Mouse (Mus musculus): ENCODE results near the gene Ccdc77. TPM values are rescaled to one million over a fixed set of nuclear protein-coding genes. Genes with fewer than 3 reads are reported as not detected.

Gene Ccdc77
- polyA plus RNA-seq, 1 experiment from 2014 or later, result 22.1 TPM

DNA sequence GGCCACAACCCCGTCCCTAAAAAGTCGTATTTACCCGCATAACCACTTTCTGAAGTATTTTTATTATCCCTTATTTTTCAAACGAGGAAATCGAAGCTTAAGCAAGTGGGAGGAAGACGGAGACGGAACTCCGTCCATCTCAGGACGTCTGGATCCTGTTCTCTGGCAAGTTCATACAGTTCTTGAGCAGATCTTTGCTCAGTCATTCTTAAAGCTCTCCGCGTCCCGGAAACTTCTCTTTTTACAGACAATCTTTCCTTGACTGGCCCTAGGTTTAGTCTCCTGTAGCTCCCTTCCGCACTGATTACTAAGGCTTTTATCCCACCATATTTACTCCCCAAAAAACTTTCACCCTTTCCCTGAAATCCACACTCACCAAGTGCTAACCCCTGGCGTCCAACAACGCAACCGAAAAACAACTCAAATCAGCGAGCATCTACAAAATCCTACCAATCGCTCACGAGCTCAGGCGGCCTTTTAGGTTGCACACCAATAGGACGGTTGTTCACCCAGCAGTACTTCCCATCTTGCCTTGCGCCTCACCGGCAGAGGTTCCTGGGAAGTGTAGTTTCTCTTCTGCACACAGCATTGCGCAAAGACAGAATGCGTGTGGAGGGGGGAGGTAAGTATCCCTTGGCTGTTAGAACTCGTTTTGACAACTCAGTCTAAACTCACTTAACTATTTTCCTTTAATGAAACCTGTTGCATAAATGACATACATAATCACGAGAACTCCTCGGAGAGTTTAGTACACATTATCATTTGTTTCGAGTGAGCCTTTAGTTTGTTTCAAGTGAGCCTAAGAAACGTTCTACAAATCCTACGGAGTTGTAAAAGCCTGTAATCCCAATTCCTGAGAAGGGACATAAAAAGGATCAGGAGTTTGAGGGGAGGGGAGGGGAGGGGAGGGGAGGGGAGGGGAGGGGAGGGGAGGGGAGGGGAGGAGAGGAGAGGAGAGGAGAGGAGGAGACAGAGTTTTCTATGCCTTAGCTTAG, 6.9 kb downstream of the Ccdc77 start:
- Histone ChIP-seq H3K9me3 (no peaks in the 10 kb centered on the region), H3K27ac (peak overlapping the region; percentile 69), H3K4me3 (replicated peaks) (peak overlapping the region; percentile 47), H3K36me3 (no peaks in the 10 kb centered on the region), H3K4me1 (replicated peaks) (peaks cover 4% of the 10 kb centered on the region), H3K4me2 (replicated peaks) (peak overlapping the region; percentile 61), H3K9ac (peak overlapping the region; percentile 52), H3K27me3 (replicated peaks) (no peaks in the 10 kb centered on the region)
- peak; percentile 99 for ATAC-seq
- WGBS, result under 1% methylated on average over 31 of the region's 31 CpGs

DNA sequence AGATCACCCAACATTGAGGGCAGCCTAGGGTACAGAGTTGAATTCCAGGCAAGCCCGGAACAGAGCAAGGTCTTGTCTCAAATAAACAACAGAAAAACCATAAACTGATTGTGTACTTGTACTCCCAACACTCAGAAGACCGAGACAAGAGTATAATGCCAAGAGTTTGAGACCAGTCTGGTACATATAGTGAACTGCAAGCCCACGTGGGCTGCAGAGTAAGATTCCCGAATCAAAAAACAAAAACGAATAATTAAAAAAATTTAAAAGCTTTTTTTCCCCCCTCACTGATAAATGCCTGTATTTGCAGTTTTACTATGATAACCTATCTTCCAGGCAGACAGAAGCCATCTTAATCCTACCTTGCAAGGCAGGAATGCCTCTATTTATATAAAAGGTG, 7.7 kb downstream of the Ccdc77 start:
- Histone ChIP-seq H3K27me3 (replicated peaks) (no peaks in the 10 kb centered on the region), H3K27ac (peak overlapping the region; percentile 69), H3K36me3 (no peaks in the 10 kb centered on the region), H3K4me2 (replicated peaks) (peak overlapping the region; percentile 61), H3K4me3 (replicated peaks) (peak overlapping the region; percentile 47), H3K4me1 (replicated peaks) (peaks cover 4% of the 10 kb centered on the region), H3K9me3 (no peaks in the 10 kb centered on the region), H3K9ac (peak overlapping the region; percentile 52)
- 18% methylated on average over 5 of the region's 5 CpGs for WGBS
- ATAC-seq, result no peak

DNA sequence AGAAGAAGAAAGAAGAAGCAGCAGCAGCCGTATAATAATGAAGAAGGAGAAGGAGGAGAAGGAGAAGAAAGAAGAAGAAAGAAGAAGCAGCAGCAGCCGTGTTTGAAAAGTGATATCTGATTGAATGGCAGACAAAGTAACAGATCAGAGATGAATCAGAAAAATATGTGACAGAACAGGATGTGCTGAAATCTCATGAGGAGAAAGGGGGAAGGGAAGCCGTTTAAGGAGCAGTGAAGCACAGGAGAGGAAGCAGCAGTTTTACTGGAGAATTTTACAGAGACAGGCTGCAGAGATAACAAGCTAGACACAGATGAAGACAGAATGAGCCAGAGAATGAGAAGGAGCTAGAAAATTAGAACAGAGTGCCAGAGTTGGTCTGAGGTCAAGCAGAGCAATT, 15.2 kb downstream of the Ccdc77 start:
- H3K4me3 ChIP-seq (replicated peaks), result no peak overlapping the region
- H3K9me3 ChIP-seq, result no peaks in the 10 kb centered on the region
- no peak overlapping the region for H3K4me2 ChIP-seq (replicated peaks)
- no peak overlapping the region for H3K9ac ChIP-seq
- H3K27me3 ChIP-seq (replicated peaks), result no peaks in the 10 kb centered on the region
- no peak overlapping the region for H3K27ac ChIP-seq
- peaks cover 17% of the 10 kb centered on the region for H3K36me3 ChIP-seq
- 89% methylated on average over 3 of the region's 3 CpGs for WGBS
- H3K4me1 ChIP-seq (replicated peaks), result no peaks in the 10 kb centered on the region
- ATAC-seq, result no peak

DNA sequence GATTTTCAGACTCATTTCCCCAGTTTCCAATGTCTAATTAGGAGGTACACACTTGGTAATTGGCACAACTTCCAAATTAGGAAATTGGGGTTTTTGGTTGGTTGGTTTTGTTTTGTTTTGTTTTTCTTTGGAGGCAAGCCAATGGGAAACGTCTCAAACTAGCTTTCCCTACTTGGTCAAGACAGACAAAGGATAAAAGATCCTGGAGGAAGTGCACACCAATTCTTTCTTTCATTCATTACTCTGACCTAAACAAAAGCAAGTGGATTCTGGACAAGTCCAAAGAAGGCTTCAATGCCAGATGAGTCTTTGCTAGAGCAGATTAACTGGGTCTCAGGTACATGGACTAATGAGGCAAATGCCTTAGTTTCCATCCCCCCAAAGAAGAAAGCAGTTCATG, 20.2 kb downstream of the Ccdc77 start:
- no peak for ATAC-seq
- Histone ChIP-seq H3K4me1 (replicated peaks) (no peaks in the 10 kb centered on the region), H3K9ac (no peak overlapping the region), H3K4me2 (replicated peaks) (no peak overlapping the region), H3K9me3 (no peaks in the 10 kb centered on the region), H3K4me3 (replicated peaks) (no peak overlapping the region), H3K27ac (no peak overlapping the region), H3K27me3 (replicated peaks) (no peaks in the 10 kb centered on the region), H3K36me3 (peaks cover 6% of the 10 kb centered on the region; the same call in 1 of the 2 replicates)
- WGBS, result 71% methylated on average over 1 of the region's 1 CpGs

DNA sequence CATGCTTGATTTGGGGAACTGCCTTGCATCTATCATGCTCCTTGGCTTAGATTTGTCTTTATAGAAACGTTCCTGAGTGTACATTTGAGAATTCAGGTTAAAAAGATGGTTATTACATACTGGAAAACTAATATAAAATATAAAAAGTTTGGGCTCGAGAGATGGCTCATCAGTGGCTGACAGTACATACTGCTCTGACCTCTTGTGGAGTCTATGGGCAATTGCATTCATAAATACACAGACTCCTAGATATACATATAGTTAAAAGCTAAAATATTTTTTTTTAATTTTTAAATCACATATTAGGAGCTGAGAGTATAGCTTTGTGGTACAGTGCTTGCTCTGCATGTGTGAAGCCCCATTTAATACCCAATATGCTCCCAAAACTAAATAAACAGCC, 31.8 kb downstream of the Ccdc77 start:
- no peaks in the 10 kb centered on the region for H3K9me3 ChIP-seq
- no peak for ATAC-seq
- no peak overlapping the region for H3K9ac ChIP-seq
- H3K27me3 ChIP-seq (replicated peaks), result no peaks in the 10 kb centered on the region
- no peak overlapping the region for H3K4me2 ChIP-seq (replicated peaks)
- no peak overlapping the region for H3K27ac ChIP-seq
- H3K4me1 ChIP-seq (replicated peaks), result no peaks in the 10 kb centered on the region
- 76% methylated on average over 2 of the region's 2 CpGs for WGBS
- H3K36me3 ChIP-seq, result peaks cover 22% of the 10 kb centered on the region
- no peak overlapping the region for H3K4me3 ChIP-seq (replicated peaks)

DNA sequence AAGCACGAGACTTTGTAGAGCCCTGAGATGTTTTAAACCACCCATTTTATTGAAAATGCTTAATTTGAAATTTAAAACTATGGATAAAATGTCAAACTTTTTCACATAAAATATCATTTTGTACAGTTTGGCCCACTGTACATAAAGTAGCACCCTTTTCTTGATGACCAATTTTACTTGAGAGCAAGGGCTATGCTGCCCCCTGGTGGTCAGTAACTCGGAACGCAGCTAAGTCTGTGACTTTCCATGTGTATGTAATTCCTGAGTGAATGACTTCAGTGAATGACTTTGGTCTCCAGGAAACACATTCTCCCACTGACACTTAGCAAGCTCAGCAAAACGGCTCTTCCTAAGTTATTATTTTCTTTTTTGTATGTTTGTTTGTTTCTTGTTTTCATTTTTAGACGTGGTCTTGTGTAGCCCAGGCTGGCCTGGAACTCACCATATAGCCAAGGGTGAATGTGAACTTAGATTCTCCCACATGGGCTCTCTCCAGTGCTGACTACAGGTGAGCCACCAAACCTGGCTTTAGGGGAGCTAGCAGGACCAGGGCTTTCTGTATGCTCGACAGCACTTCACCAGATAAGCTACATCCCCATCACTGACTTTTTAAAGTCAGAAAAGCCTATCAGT, 39.8 kb downstream of the Ccdc77 start:
- Histone ChIP-seq H3K9me3 (no peaks in the 10 kb centered on the region), H3K36me3 (0 out of 2 replicates have a peak, but pooled peaks cover 6% of the 10 kb centered on the region), H3K4me1 (replicated peaks) (no peaks in the 10 kb centered on the region), H3K4me3 (replicated peaks) (no peak overlapping the region), H3K9ac (no peak overlapping the region), H3K27ac (no peak overlapping the region), H3K4me2 (replicated peaks) (no peak overlapping the region), H3K27me3 (replicated peaks) (no peaks in the 10 kb centered on the region)
- WGBS, result 33% methylated on average over 6 of the region's 6 CpGs
- ATAC-seq, result peak; percentile 53

DNA sequence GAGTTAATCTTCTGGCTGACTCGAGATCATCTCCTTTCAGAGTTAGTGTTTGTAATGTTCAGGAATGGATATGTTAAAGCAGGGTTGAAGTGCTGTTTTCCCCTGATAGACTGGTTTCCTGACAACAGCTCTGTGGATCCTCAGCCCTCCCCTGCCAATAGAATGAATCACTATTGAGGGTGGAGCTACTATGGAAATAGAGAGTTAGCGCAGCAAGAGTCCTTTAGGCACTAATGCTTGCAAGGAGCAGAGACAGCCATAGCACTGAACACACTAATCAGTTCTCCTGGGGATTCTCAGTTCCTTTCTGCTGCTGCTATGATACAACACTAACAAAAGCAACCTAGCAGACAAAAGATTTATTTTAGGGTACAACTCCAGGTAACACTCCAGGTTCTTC, 43.8 kb downstream of the Ccdc77 start:
- Histone ChIP-seq H3K4me1 (replicated peaks) (no peaks in the 10 kb centered on the region), H3K36me3 (0 out of 2 replicates have a peak, but pooled peaks cover 3% of the 10 kb centered on the region), H3K27ac (no peak overlapping the region), H3K9ac (no peak overlapping the region), H3K27me3 (replicated peaks) (no peaks in the 10 kb centered on the region), H3K4me3 (replicated peaks) (no peak overlapping the region), H3K9me3 (no peaks in the 10 kb centered on the region), H3K4me2 (replicated peaks) (no peak overlapping the region)
- ATAC-seq, result no peak
- 55% methylated on average over 2 of the region's 2 CpGs for WGBS

DNA sequence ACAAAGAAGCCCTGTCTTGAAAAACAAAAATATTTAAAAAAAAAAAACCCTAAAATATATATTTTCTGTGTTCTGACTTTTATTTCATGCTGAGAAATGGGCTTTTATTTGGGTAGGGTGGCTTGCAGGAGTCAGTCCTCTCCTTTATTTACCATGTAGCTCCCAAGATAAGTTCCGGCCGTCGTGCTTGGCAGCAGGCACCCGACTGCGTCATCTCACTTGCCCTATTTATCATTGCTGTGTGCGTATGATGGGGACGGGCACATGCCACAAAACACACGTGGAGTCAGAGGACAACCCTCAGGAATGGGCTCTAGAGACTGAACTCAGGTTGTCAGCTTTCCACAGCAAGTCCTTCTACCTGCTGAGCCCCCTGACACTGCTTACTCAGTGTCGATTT, 45.0 kb downstream of the Ccdc77 start:
- H3K9ac ChIP-seq, result no peak overlapping the region
- WGBS, result 67% methylated on average over 9 of the region's 9 CpGs
- H3K4me3 ChIP-seq (replicated peaks), result no peak overlapping the region
- H3K27me3 ChIP-seq (replicated peaks), result no peaks in the 10 kb centered on the region
- H3K27ac ChIP-seq, result no peak overlapping the region
- H3K36me3 ChIP-seq, result no peaks in the 10 kb centered on the region
- H3K4me2 ChIP-seq (replicated peaks), result no peak overlapping the region
- H3K9me3 ChIP-seq, result no peaks in the 10 kb centered on the region
- no peaks in the 10 kb centered on the region for H3K4me1 ChIP-seq (replicated peaks)
- ATAC-seq, result no peak

DNA sequence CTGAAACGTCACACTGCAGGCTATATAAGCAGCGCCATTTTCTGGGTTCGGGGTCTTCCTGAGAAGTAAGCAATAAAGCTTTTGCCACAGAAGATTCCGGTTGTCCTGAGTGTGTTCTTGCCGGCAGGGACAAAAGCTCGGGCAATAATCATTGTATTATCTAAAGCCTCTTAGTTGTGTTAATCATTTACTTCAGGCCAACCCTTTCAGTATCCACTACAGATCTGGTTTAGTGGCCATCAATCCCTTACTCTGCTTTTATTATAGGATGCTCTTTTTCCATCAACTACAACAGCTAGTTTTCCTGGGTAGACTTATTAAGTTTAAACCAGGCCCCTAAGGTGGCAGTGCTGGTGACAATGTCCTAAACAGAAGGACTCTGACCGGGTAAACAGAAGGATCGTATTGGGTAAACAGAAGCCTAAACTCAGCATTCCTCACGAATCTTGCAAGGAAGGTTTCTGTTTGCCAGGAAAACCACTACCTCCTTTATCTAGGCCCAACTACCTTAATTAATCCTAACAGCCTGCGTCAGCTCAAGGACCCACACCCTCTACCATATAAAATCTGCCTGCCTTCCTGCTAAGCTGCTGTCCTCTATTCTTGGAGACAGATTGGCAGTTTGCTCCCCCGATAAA, 45.8 kb downstream of the Ccdc77 start:
- H3K27ac ChIP-seq, result no peak overlapping the region
- ATAC-seq, result peak; percentile 54
- no peak overlapping the region for H3K9ac ChIP-seq
- 46% methylated on average over 11 of the region's 11 CpGs for WGBS
- H3K4me2 ChIP-seq (replicated peaks), result no peak overlapping the region; the same call in 1 of the 2 replicates
- H3K36me3 ChIP-seq, result no peaks in the 10 kb centered on the region
- H3K27me3 ChIP-seq (replicated peaks), result no peaks in the 10 kb centered on the region
- H3K4me1 ChIP-seq (replicated peaks), result no peaks in the 10 kb centered on the region
- H3K9me3 ChIP-seq, result no peaks in the 10 kb centered on the region
- H3K4me3 ChIP-seq (replicated peaks), result no peak overlapping the region

DNA sequence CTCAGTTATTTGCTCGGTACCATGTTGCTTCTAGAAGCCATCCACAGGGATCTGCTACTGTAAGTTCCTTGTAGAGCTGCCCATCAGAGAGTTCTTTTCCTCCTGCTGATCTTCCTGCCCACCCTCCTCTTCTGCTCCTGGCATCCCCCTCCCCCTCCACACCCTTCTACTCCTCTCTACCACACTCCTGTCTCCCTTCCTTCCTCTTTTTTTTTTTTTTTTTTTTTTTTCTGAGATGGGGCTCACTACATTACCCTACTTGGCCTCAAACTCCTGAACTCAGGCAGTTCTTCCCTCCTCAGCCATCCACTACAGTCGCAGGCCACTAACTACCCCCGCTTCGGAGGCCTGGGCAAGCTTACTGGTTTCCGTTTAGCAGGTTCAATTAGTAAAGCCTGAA, 51.7 kb downstream of the Ccdc77 start:
- Histone ChIP-seq H3K27ac (no peak overlapping the region), H3K9me3 (no peaks in the 10 kb centered on the region), H3K4me2 (replicated peaks) (no peak overlapping the region), H3K27me3 (replicated peaks) (no peaks in the 10 kb centered on the region), H3K4me3 (replicated peaks) (no peak overlapping the region), H3K9ac (no peak overlapping the region), H3K4me1 (replicated peaks) (no peaks in the 10 kb centered on the region), H3K36me3 (no peaks in the 10 kb centered on the region)
- 68% methylated on average over 5 of the region's 5 CpGs for WGBS
- ATAC-seq, result no peak

DNA sequence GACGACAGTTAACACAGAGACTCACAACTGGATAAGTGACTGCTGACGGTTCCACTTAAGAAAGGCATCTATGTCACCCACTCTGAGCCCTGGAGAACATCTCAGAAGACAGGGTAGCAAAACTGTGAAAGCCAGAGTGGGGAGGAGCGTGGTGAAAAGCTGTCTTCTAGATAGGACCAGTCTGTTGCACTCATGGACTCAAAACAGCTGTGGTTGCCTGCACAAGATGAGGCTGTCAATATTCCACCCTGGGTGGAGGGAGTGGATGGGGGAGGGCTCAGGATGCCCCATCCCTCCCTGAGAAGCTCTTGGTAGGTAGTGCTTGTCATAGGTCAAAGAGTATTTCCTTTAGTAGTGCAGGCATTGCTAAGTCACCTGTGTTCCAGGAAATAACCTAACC, 54.4 kb downstream of the Ccdc77 start:
- H3K27ac ChIP-seq, result no peak overlapping the region
- WGBS, result 31% methylated on average over 3 of the region's 3 CpGs
- no peaks in the 10 kb centered on the region for H3K9me3 ChIP-seq
- 0 out of 2 replicates have a peak, but pooled peaks have one; percentile 34 for ATAC-seq
- H3K4me3 ChIP-seq (replicated peaks), result no peak overlapping the region
- no peak overlapping the region for H3K4me2 ChIP-seq (replicated peaks)
- no peaks in the 10 kb centered on the region for H3K36me3 ChIP-seq
- no peaks in the 10 kb centered on the region for H3K27me3 ChIP-seq (replicated peaks)
- no peak overlapping the region for H3K9ac ChIP-seq
- H3K4me1 ChIP-seq (replicated peaks), result no peaks in the 10 kb centered on the region

DNA sequence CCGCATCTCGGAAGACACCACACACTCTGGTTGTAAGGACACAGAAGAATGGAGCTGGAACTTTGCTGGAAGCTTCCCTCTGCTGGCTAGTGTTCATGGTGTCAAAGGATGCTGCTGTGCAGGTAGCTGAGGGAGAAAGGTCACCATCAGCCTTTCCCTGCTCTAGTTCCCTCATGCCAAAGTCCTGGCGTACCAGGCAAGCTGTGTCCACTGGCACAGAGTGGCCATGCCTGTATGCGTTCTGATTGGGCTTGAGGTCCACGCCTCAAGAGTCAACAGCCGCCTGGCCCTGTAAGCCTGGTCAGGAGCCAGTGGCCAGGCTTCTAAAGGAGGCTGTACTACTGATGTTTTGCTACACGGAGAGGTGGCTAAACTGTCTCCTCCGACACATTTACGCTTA, 54.8 kb downstream of the Ccdc77 start:
- H3K9me3 ChIP-seq, result no peaks in the 10 kb centered on the region
- no peaks in the 10 kb centered on the region for H3K27me3 ChIP-seq (replicated peaks)
- no peak overlapping the region for H3K9ac ChIP-seq
- no peaks in the 10 kb centered on the region for H3K4me1 ChIP-seq (replicated peaks)
- peak; percentile 39; the same call in 1 of the 2 replicates for ATAC-seq
- no peak overlapping the region for H3K4me2 ChIP-seq (replicated peaks)
- WGBS, result 62% methylated on average over 9 of the region's 9 CpGs
- H3K36me3 ChIP-seq, result no peaks in the 10 kb centered on the region
- no peak overlapping the region for H3K27ac ChIP-seq
- H3K4me3 ChIP-seq (replicated peaks), result no peak overlapping the region

All from intestine, embryonic 15.5 days (tissue).